Mouse (Mus musculus): ENCODE data around the gene Rbl1.

DNA sequence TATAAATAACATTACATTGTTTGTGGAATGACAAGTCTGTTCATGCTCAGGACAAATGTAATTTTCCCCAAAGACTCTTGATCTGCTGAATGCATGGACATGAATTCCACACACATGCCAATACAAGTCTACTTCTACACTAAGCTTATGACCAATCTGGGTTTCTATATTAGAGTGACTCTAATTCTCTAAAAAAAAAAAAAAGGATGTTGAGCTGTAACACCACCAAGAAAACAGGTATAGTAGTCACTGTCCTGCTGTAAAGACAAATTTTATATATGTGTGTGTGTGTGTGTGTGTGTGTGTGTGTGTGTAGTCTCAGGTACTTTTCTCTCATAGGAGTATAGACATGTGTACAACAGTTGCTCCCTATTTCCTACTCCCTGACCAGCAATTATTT lies 1.3 kb downstream of the Rbl1 start:
- TF ChIP-seq CTCF (IDR thresholded peaks at IDR 0.05; ENCODE audit: low read depth) (no peak), EP300 (IDR thresholded peaks at IDR 0.05; ENCODE audit: low read depth) (no peak)

Data from heart, postnatal 0 days (tissue).